Mouse (Mus musculus): Measurements from ENCODE around the gene Mex3a.

The Mex3a gene

GRCm38 (mm10) chr3:88544514-88544913, 12.3 kb downstream of the Mex3a start:
- DNase-seq (ENCODE audit: low spot score in 2 of 2) = no peak

GRCm38 (mm10) chr3:88544955-88545591, 12.9 kb downstream of the Mex3a start:
- peak in 1 of 2 experiments; percentile 40 for DNase-seq (ENCODE audit: low spot score in 2 of 2)

- DNase-seq (ENCODE audit: low spot score in 2 of 2) = no peak
Observed at GRCm38 (mm10) chr3:88546674-88547418, 14.7 kb downstream of the Mex3a start.

- no peak for DNase-seq (ENCODE audit: low spot score in 2 of 2)
Observed at GRCm38 (mm10) chr3:88548180-88548917, 16.2 kb downstream of the Mex3a start, which contains the start of gene Rab25. Rab25 (minus strand) TSS chr3:88548300.

GRCm38 (mm10) chr3:88551586-88551985, 19.4 kb downstream of the Mex3a start:
- DNase-seq (ENCODE audit: low spot score in 2 of 2) = no peak

- DNase-seq (ENCODE audit: low spot score in 2 of 2) = no peak
Observed at GRCm38 (mm10) chr3:88552082-88552645, 20.0 kb downstream of the Mex3a start.

GRCm38 (mm10) chr3:88552676-88553524, 20.7 kb downstream of the Mex3a start, which contains the start of gene Lamtor2:
Lamtor2 (minus strand) TSS chr3:88553074.
- peak; percentile 84 to 88 for DNase-seq (ENCODE audit: low spot score in 2 of 2)

GRCm38 (mm10) chr3:88553525-88553879, 21.3 kb downstream of the Mex3a start, which contains the start of gene Ubqln4:
Ubqln4 (plus strand) TSS chr3:88553758.
- DNase-seq (ENCODE audit: low spot score in 2 of 2) = peak; percentile 84 to 87

GRCm38 (mm10) chr3:88553880-88554586, 21.8 kb downstream of the Mex3a start:
- DNase-seq (ENCODE audit: low spot score in 2 of 2) = no peak

GRCm38 (mm10) chr3:88555069-88555605, 22.9 kb downstream of the Mex3a start:
- DNase-seq (ENCODE audit: low spot score in 2 of 2) = no peak

- no peak for DNase-seq (ENCODE audit: low spot score in 2 of 2)
Observed at GRCm38 (mm10) chr3:88555731-88556130, 23.5 kb downstream of the Mex3a start.

- DNase-seq (ENCODE audit: low spot score in 2 of 2) = no peak
Observed at GRCm38 (mm10) chr3:88556616-88557015, 24.4 kb downstream of the Mex3a start.

GRCm38 (mm10) chr3:88559596-88559995, 27.4 kb downstream of the Mex3a start:
- no peak for DNase-seq (ENCODE audit: low spot score in 2 of 2)

- DNase-seq (ENCODE audit: low spot score in 2 of 2) = no peak
Observed at GRCm38 (mm10) chr3:88561989-88562388, 29.8 kb downstream of the Mex3a start.

GRCm38 (mm10) chr3:88563442-88563841, 31.2 kb downstream of the Mex3a start:
- no peak for DNase-seq (ENCODE audit: low spot score in 2 of 2)

- DNase-seq (ENCODE audit: low spot score in 2 of 2) = no peak
Observed at GRCm38 (mm10) chr3:88563966-88564365, 31.8 kb downstream of the Mex3a start.

- DNase-seq (ENCODE audit: low spot score in 2 of 2) = no peak
Observed at GRCm38 (mm10) chr3:88566116-88566515, 33.9 kb downstream of the Mex3a start.

- no peak for DNase-seq (ENCODE audit: low spot score in 2 of 2)
Observed at GRCm38 (mm10) chr3:88566536-88567061, 34.4 kb downstream of the Mex3a start.

GRCm38 (mm10) chr3:88567892-88568291, 35.7 kb downstream of the Mex3a start:
- DNase-seq (ENCODE audit: low spot score in 2 of 2) = no peak

- DNase-seq (ENCODE audit: low spot score in 2 of 2) = no peak
Observed at GRCm38 (mm10) chr3:88568615-88569014, 36.4 kb downstream of the Mex3a start.

Measured in natural killer cell, adult 2 months (primary cell).